Mouse (Mus musculus) CH12F3 (cell line): ENCODE data around the gene Gm9573.

Experiments
- in situ Hi-C: fragments of 300-500 bp; cut with MboI; formaldehyde crosslinking; loops from 2 replicates; pipeline ENCODE4 v1.14.3; 2020; ENCODE audit warnings: low sequenced_read_pairs

The Gm9573 gene

GRCm38 (mm10) chr17:35597399-35597798, 29.0 kb downstream of the Gm9573 start:
- in situ Hi-C loops = no loop called here

- in situ Hi-C loops = no loop called here
Measured at GRCm38 (mm10) chr17:35594456-35594855, 32.0 kb downstream of the Gm9573 start.

- in situ Hi-C loops = no loop called here
Measured at GRCm38 (mm10) chr17:35593786-35594185, 32.7 kb downstream of the Gm9573 start.

GRCm38 (mm10) chr17:35592131-35592530, 34.3 kb downstream of the Gm9573 start:
- in situ Hi-C loops = no loop called here

GRCm38 (mm10) chr17:35591731-35592130, 34.7 kb downstream of the Gm9573 start:
- in situ Hi-C loops = no loop called here

GRCm38 (mm10) chr17:35591219-35591578, 35.2 kb downstream of the Gm9573 start:
- in situ Hi-C loops = no loop called here

GRCm38 (mm10) chr17:35590410-35591218, 35.8 kb downstream of the Gm9573 start:
- in situ Hi-C loops = no loop called here

- in situ Hi-C loops = no loop called here
Measured at GRCm38 (mm10) chr17:35588387-35588786, 38.0 kb downstream of the Gm9573 start.

- in situ Hi-C loops = no loop called here
Measured at GRCm38 (mm10) chr17:35587291-35587690, 39.1 kb downstream of the Gm9573 start.

GRCm38 (mm10) chr17:35584330-35584937, 42.0 kb downstream of the Gm9573 start:
- in situ Hi-C loops = no loop called here

- in situ Hi-C loops = no loop called here
Measured at GRCm38 (mm10) chr17:35582900-35583299, 43.5 kb downstream of the Gm9573 start.

- in situ Hi-C loops = no loop called here
Measured at GRCm38 (mm10) chr17:35578211-35578610, 48.2 kb downstream of the Gm9573 start.

GRCm38 (mm10) chr17:35571477-35571876, 55.0 kb downstream of the Gm9573 start:
- in situ Hi-C loops = no loop called here

GRCm38 (mm10) chr17:35570836-35571235, 55.6 kb downstream of the Gm9573 start:
- in situ Hi-C loops = no loop called here

GRCm38 (mm10) chr17:35569091-35569944, 57.1 kb downstream of the Gm9573 start:
- in situ Hi-C loops = no loop called here
